Mouse (Mus musculus) heart, embryonic 15.5 days (tissue): ENCODE results near the gene Egfr. TPM values are rescaled to one million over a fixed set of nuclear protein-coding genes. Genes with fewer than 3 reads are reported as not detected.

ENCODE experiments used
- ATAC-seq: fragments of 200-750 bp; cut with Nextera tagmentation; replicated peaks from 2 replicates; pipeline ENCODE4 v1.8.0; 2017; ENCODE audit warnings: low read depth, moderate TSS enrichment; ENCODE audit not compliant: insufficient number of reproducible peaks, insufficient read depth, low FRiP score
- H3K27ac ChIP-seq: fragments of 300-500 bp; sonication (generic); 2 replicates; pipeline ENCODE4 v1.5.1; 2015; ENCODE audit warnings: mild to moderate bottlenecking, inconsistent platforms
- H3K27me3 ChIP-seq: fragments of 300-500 bp; sonication (generic); 2 replicates; pipeline ENCODE4 v1.6.1; 2015; ENCODE audit warnings: inconsistent platforms
- H3K36me3 ChIP-seq: fragments of 300-500 bp; sonication (generic); 2 replicates; pipeline ENCODE4 v1.6.1; 2015; ENCODE audit warnings: mild to moderate bottlenecking, inconsistent platforms
- H3K4me1 ChIP-seq: fragments of 300-500 bp; sonication (generic); replicated peaks from 2 replicates; pipeline ENCODE4 v1.6.1; 2015; ENCODE audit warnings: inconsistent platforms
- H3K4me2 ChIP-seq: fragments of 300-500 bp; sonication (generic); 2 replicates; pipeline ENCODE4 v1.6.1; 2015; ENCODE audit warnings: inconsistent platforms, mild to moderate bottlenecking, moderate library complexity
- H3K4me3 ChIP-seq: fragments of 300-500 bp; sonication (generic); 2 replicates; pipeline ENCODE4 v1.5.1; 2015; ENCODE audit warnings: mild to moderate bottlenecking, inconsistent platforms
- H3K9ac ChIP-seq: fragments of 300-500 bp; sonication (generic); 2 replicates; pipeline ENCODE4 v1.6.1; 2015; ENCODE audit warnings: mild to moderate bottlenecking, inconsistent platforms
- H3K9me3 ChIP-seq: fragments of 300-500 bp; sonication (generic); replicated peaks from 2 replicates; pipeline ENCODE4 v1.6.1; 2016; ENCODE audit warnings: inconsistent platforms
- WGBS: fragments of 180-500 bp; shearing (Covaris S2); methylation state at CpG from one replicate; pipeline ENCODE4 v1.1.7; 2015; ENCODE audit warnings: mixed read lengths; 5-methylcytosine and 5-hydroxymethylcytosine counted together
- polyA plus RNA-seq: library from polyadenylated mRNA; unstranded; fragments of >200 nt; fragmentation: Nextera tagmentation; extraction: Ambion mirVana; gene quantifications from 2 replicates; pipeline ENCODE4 v1.2.1, GENCODE M21; 2015

The Egfr gene
- polyA plus RNA-seq, 1 experiment from 2014 or later = 3.3 TPM

GRCm38 (mm10) chr11:16941973-16942452, 190.0 kb downstream of the Egfr start:
- Histone ChIP-seq H3K4me1 (peaks cover 3% of the 10 kb centered on the region; the same call in 1 of the 2 replicates), H3K9me3 (no peaks in the 10 kb centered on the region), H3K9ac (no peak overlapping the region), H3K4me3 (no peak overlapping the region), H3K4me2 (no peak overlapping the region), H3K27me3 (no peaks in the 10 kb centered on the region), H3K36me3 (no peaks in the 10 kb centered on the region), H3K27ac (no peak overlapping the region)
- no peak for ATAC-seq
- WGBS = 67% methylated on average over 4 of the region's 4 CpGs

GRCm38 (mm10) chr11:16943016-16943415, 191.0 kb downstream of the Egfr start:
- Histone ChIP-seq H3K4me2 (no peak overlapping the region), H3K27me3 (no peaks in the 10 kb centered on the region), H3K4me3 (no peak overlapping the region), H3K36me3 (no peaks in the 10 kb centered on the region), H3K9ac (no peak overlapping the region), H3K9me3 (no peaks in the 10 kb centered on the region), H3K4me1 (peaks cover 3% of the 10 kb centered on the region; the same call in 1 of the 2 replicates), H3K27ac (no peak overlapping the region)
- 81% methylated on average over 4 of the region's 4 CpGs for WGBS
- no peak for ATAC-seq

GRCm38 (mm10) chr11:16948756-16949155, 196.8 kb downstream of the Egfr start:
- H3K36me3 ChIP-seq = no peaks in the 10 kb centered on the region
- no peak overlapping the region for H3K9ac ChIP-seq
- H3K4me3 ChIP-seq = no peak overlapping the region
- ATAC-seq = no peak
- peak overlapping the region; percentile 28 for H3K4me2 ChIP-seq
- H3K4me1 ChIP-seq = peaks cover 25% of the 10 kb centered on the region
- H3K27ac ChIP-seq = no peak overlapping the region
- WGBS = 8% methylated on average over 1 of the region's 1 CpGs
- H3K27me3 ChIP-seq = no peaks in the 10 kb centered on the region
- no peaks in the 10 kb centered on the region for H3K9me3 ChIP-seq

- Histone ChIP-seq H3K27ac (no peak overlapping the region), H3K4me2 (peak overlapping the region; percentile 86), H3K4me3 (peak overlapping the region; percentile 70), H3K27me3 (no peaks in the 10 kb centered on the region), H3K4me1 (peaks cover 25% of the 10 kb centered on the region), H3K9me3 (no peaks in the 10 kb centered on the region), H3K9ac (peak overlapping the region; percentile 40), H3K36me3 (no peaks in the 10 kb centered on the region)
- no peak for ATAC-seq
- WGBS = 31% methylated on average over 13 of the region's 13 CpGs
Observed at GRCm38 (mm10) chr11:16950226-16950975, 198.4 kb downstream of the Egfr start.

GRCm38 (mm10) chr11:16950976-16951760, 199.2 kb downstream of the Egfr start, which contains the start of gene Fbxo48:
Gene Fbxo48, plus strand, starts transcription at chr11:16951375.
- Histone ChIP-seq H3K27ac (peak within 1 kb of the TSS; percentile 61), H3K4me1 (peaks cover 22% of the 10 kb centered on the region), H3K4me3 (peak within 1 kb of the TSS; percentile 70), H3K27me3 (no peaks in the 10 kb centered on the region), H3K36me3 (no peaks in the 10 kb centered on the region), H3K9me3 (no peaks in the 10 kb centered on the region), H3K9ac (peak within 1 kb of the TSS; percentile 64), H3K4me2 (peak within 1 kb of the TSS; percentile 86)
- under 1% methylated on average over 38 of the region's 38 CpGs for WGBS
- peak; percentile 100 for ATAC-seq

- no peaks in the 10 kb centered on the region for H3K9me3 ChIP-seq
- peaks cover 22% of the 10 kb centered on the region for H3K4me1 ChIP-seq
- H3K9ac ChIP-seq = peak overlapping the region; percentile 64
- no peaks in the 10 kb centered on the region for H3K36me3 ChIP-seq
- WGBS = 3% methylated on average over 9 of the region's 9 CpGs
- peak overlapping the region; percentile 70 for H3K4me3 ChIP-seq
- H3K27ac ChIP-seq = peak overlapping the region; percentile 61
- no peaks in the 10 kb centered on the region for H3K27me3 ChIP-seq
- H3K4me2 ChIP-seq = peak overlapping the region; percentile 86
- ATAC-seq = no peak
Observed at GRCm38 (mm10) chr11:16951761-16952010, 199.7 kb downstream of the Egfr start.

- WGBS = 75% methylated on average over 6 of the region's 6 CpGs
- H3K4me3 ChIP-seq = no peak overlapping the region
- H3K36me3 ChIP-seq = no peaks in the 10 kb centered on the region
- no peak overlapping the region for H3K4me2 ChIP-seq
- H3K27ac ChIP-seq = no peak overlapping the region
- ATAC-seq = no peak
- H3K27me3 ChIP-seq = no peaks in the 10 kb centered on the region
- H3K4me1 ChIP-seq = peaks cover 10% of the 10 kb centered on the region
- H3K9me3 ChIP-seq = no peaks in the 10 kb centered on the region
- no peak overlapping the region for H3K9ac ChIP-seq
Observed at GRCm38 (mm10) chr11:16956115-16956862, 204.3 kb downstream of the Egfr start.

GRCm38 (mm10) chr11:16957030-16957429, 205.0 kb downstream of the Egfr start:
- no peak for ATAC-seq
- Histone ChIP-seq H3K4me2 (no peak overlapping the region), H3K27me3 (no peaks in the 10 kb centered on the region), H3K9me3 (no peaks in the 10 kb centered on the region), H3K9ac (no peak overlapping the region), H3K4me1 (peaks cover 4% of the 10 kb centered on the region; the same call in 1 of the 2 replicates), H3K4me3 (no peak overlapping the region), H3K27ac (no peak overlapping the region), H3K36me3 (no peaks in the 10 kb centered on the region)
- 89% methylated on average over 6 of the region's 6 CpGs for WGBS

GRCm38 (mm10) chr11:16958520-16958919, 206.5 kb downstream of the Egfr start:
- no peaks in the 10 kb centered on the region for H3K27me3 ChIP-seq
- no peak overlapping the region for H3K4me2 ChIP-seq
- no peaks in the 10 kb centered on the region for H3K9me3 ChIP-seq
- H3K27ac ChIP-seq = no peak overlapping the region
- 58% methylated on average over 1 of the region's 1 CpGs for WGBS
- no peak overlapping the region for H3K4me3 ChIP-seq
- H3K4me1 ChIP-seq = no peaks in the 10 kb centered on the region
- no peak overlapping the region for H3K9ac ChIP-seq
- no peak for ATAC-seq
- H3K36me3 ChIP-seq = no peaks in the 10 kb centered on the region
